In genomic region chr11:88541666-88542639, GRCm38 (mm10) we compare ENCODE assay signal across 14 mouse cellular contexts.
A peak's percentile ranks its signal among the peaks of the same experiment; 100 is the strongest.
DNase-seq lines count a peak whose midpoint lies in the region; ATAC-seq and TF ChIP-seq lines count a peak whose summit lies in the region.
"Had no signal": no experiment of that assay in that cellular context is flagged by ENCODE, and none has a peak within 500 bp of the region (broad histone marks: within the 10 kb centered on the region; RNA-seq: fewer than 3 reads in every experiment).

No protein-coding gene starts in this region.

- H3K36me3 ChIP-seq in lung, postnatal 0 days (ENCODE audit: insufficient read depth, low read length): no peaks in the 10 kb centered on the region
- no peaks in the 10 kb centered on the region for H3K36me3 ChIP-seq in hindbrain, embryonic 12.5 days
- H3K36me3 ChIP-seq: lung, embryonic 15.5 days had no signal

- WGBS in lung, postnatal 0 days: 62% methylated on average over 15 of the region's 15 CpGs
- 84% methylated on average over 15 of the region's 15 CpGs for whole genome bisulfite sequencing in hindbrain, embryonic 12.5 days

- H3K27ac ChIP-seq in lung, postnatal 0 days (ENCODE audit: low read length): no peak overlapping the region
- peak overlapping the region; percentile 25; the same call in 1 of the 2 replicates for H3K27ac ChIP-seq in hindbrain, embryonic 12.5 days
- H3K27ac ChIP-seq: lung, embryonic 15.5 days had no signal

- H3K27me3 ChIP-seq in lung, postnatal 0 days (replicated peaks; ENCODE audit: insufficient read depth, low read length): no peaks in the 10 kb centered on the region
- H3K27me3 ChIP-seq in hindbrain, embryonic 12.5 days: no peaks in the 10 kb centered on the region
- H3K27me3 ChIP-seq: lung, embryonic 15.5 days; Patski had no signal

- no peak for TF ChIP-seq CTCF in lung, postnatal 0 days (IDR thresholded peaks at IDR 0.05)

- H3K4me2 ChIP-seq in lung, postnatal 0 days (replicated peaks; ENCODE audit: low read depth, low read length): no peak overlapping the region
- no peak overlapping the region for H3K4me2 ChIP-seq in hindbrain, embryonic 12.5 days (replicated peaks)
- H3K4me2 ChIP-seq: lung, embryonic 15.5 days had no signal

- no peak overlapping the region for H3K9ac ChIP-seq in lung, postnatal 0 days (replicated peaks; ENCODE audit: low read depth)
- H3K9ac ChIP-seq in hindbrain, embryonic 12.5 days: 0 out of 2 replicates have a peak overlapping the region, but pooled peaks have one; percentile 8

- peaks cover 15% of the 10 kb centered on the region; the same call in 1 of the 2 replicates for H3K4me1 ChIP-seq in lung, postnatal 0 days (ENCODE audit: insufficient read depth, low read depth, low read length)
- peaks cover 73% of the 10 kb centered on the region for H3K4me1 ChIP-seq in hindbrain, embryonic 12.5 days

- no peak for TF ChIP-seq EP300 in lung, postnatal 0 days (IDR thresholded peaks at IDR 0.05)

- ATAC-seq in lung, postnatal 0 days: peak; percentile 18; the same call in 1 of the 2 replicates
- no peak for ATAC-seq in hindbrain, embryonic 12.5 days (ENCODE audit: low FRiP score)
- peak; percentile 32; the same call in 1 of the 2 replicates for ATAC-seq in neutrophil, adult 5-6 weeks (ENCODE audit: extremely low read depth, insufficient number of reproducible peaks, low FRiP score, poor library complexity, severe bottlenecking)
- ATAC-seq: Patski had no signal

- DNase-seq in gastrocnemius, adult 18-20 months (ENCODE audit: low spot score): peak; percentile 73
- DNase-seq in gastrocnemius, adult 8-10 months (ENCODE audit: low spot score in 2 of 2): no peak
- peak; percentile 50 for DNase-seq in lung, postnatal 0 days (ENCODE audit: low spot score)
- no peak for DNase-seq in lung, postnatal 36 days
- DNase-seq in right cerebral cortex, postnatal 25 days: no peak
- DNase-seq in cerebellum, postnatal 14 days: no peak
- DNase-seq: adrenal gland, postnatal 14 days; cerebellum, adult 11 months; kidney, adult 8-10 months; thymus, postnatal 25 days had no signal

- no peaks in the 10 kb centered on the region for H3K9me3 ChIP-seq in lung, postnatal 0 days (ENCODE audit: low read length)
- H3K9me3 ChIP-seq in hindbrain, embryonic 12.5 days (replicated peaks): no peaks in the 10 kb centered on the region
- H3K9me3 ChIP-seq: lung, embryonic 15.5 days had no signal

- no peak overlapping the region for H3K4me3 ChIP-seq in lung, postnatal 0 days (ENCODE audit: low read depth, low read length)
- no peak overlapping the region for H3K4me3 ChIP-seq in hindbrain, embryonic 12.5 days
- H3K4me3 ChIP-seq: lung, embryonic 15.5 days had no signal

Comparison
In these comparisons a context has a peak if more than half of its experiments do, and no peak if none do; other contexts are left out.
1. DNase-seq: peak in gastrocnemius, adult 18-20 months (single experiment) and lung, postnatal 0 days (single experiment); none in gastrocnemius, adult 8-10 months (0 of 2), lung, postnatal 36 days (single experiment), right cerebral cortex, postnatal 25 days (single experiment) and cerebellum, postnatal 14 days (0 of 2).